Mouse (Mus musculus) stomach, postnatal 0 days (tissue): Measurements from ENCODE around the gene Gse1.
A peak's percentile ranks its signal among the peaks of the same experiment; 100 is the strongest.

ENCODE experiments used
- CTCF ChIP-seq: IDR thresholded peaks from 2 replicates; pipeline ENCODE4 v1.5.1; 2016; ENCODE audit warnings: antibody characterized with exemption, low read depth, mild to moderate bottlenecking, moderate library complexity
- EP300 ChIP-seq: optimal IDR thresholded peaks from 2 replicates; pipeline ENCODE3; 2016; ENCODE audit warnings: antibody characterized with exemption

DNA sequence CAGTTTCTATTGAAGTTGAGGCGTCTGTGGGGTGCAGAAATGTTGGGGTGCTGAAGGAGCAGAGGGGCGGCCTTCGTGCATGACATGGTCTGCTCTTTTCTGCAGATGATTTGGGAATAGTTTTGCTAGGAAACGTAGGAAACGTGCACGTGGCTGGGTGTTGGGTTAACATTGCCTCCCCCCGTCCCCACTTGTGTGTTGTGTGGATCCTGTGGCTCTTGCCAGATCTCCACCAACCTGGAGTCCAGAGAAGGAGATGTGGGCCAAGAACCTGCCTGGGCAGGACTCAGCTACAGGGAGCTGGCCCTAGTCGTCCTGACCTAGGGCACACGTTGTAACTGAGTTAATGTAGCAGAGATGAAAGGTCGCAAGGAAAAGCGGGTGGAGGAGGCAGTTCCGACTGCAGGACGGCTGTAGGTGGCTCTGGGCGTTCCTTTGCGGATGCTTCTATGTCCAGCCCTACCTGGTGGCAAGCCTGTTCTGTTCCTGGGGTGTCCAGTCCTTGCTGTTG lies 261.6 kb downstream of the Gse1 start:
- TF ChIP-seq CTCF (peak; percentile 10; the same call in 1 of the 2 replicates), EP300 (no peak)
